Mouse (Mus musculus) G1E (cell line): ENCODE data around the gene Id1.

Experiments used
- GATA1 ChIP-seq: IDR thresholded peaks from 2 replicates; pipeline ENCODE4 v1.6.1; 2012; ENCODE audit warnings: borderline replicate concordance, low read length, inconsistent platforms, mixed read lengths
- POLR2AphosphoS5 ChIP-seq: IDR thresholded peaks from 2 replicates; pipeline ENCODE4 v1.6.1; 2012; ENCODE audit warnings: low read depth, low read length, inconsistent platforms; ENCODE audit not compliant: insufficient replicate concordance
- TAL1 ChIP-seq: conservative IDR thresholded peaks from 2 replicates; pipeline ENCODE4 v1.6.1; 2012; ENCODE audit warnings: low read depth, low read length, inconsistent platforms, mixed read lengths

GRCm38 (mm10) chr2:152693233-152693632 lies 42.8 kb upstream of the Id1 start:
- TF ChIP-seq TAL1 (no peak), GATA1 (no peak), POLR2AphosphoS5 (no peak)
